Mouse (Mus musculus) right cerebral cortex, postnatal 10 days (tissue): ENCODE measurements around the gene Slc19a2.
"Not testable (repeated sequence)": the region's sequence is repeated elsewhere in the genome, so short reads cannot be mapped to it uniquely, and the experiment has no call there.

Source experiments
- DNase-seq, 2 experiments: peaks; one replicate each; pipeline ENCODE4 v3.0.0; 2021; ENCODE audit warnings: low spot score in 2 of 2

The Slc19a2 gene

DNA sequence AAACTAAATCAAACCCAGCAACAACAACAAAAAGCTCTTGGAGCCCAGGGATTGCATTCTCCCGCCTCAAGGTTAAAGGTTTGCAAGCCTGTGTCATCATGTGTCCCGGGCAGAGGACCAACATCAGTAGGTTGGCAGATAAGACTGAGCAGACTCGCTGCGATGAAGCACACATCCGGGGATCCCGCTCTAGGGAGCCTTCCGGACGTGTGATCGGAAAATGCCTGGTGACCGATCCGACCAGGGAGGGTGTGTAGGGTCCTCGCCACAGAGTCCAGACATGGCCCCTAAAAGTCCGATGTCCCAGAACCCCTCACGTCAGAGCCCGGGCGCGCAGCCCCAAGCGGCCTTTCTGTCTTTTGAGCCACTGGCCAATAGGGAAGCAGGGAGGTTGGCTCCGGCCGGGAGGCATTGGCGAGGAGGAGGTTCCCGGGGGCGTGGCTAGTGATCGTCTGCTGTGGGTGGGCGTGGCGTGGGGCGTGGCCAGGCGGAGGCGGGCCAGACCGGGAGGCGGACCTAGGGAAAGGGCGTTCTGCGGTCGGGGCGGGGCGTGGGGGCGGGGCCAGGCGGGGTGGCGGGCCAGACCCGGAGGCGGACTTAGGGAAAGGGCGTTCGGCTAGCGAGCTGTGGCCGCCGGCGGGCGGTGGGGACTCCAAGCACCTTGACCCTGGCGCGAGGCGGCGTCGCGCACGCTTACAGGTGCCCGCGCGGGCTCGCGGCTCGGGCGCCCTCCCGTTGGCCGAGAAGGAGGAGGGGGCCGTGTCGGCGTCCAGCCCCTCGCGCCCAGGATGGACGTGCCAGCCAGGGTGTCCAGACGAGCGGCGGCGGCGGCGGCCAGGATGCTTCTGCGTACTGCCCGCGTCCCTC is at the start of gene Slc19a2:
Slc19a2 (plus strand) TSS at position 582 of the 867 bp plus-strand sequence.
- peak; percentile 98 to 99 for DNase-seq

DNA sequence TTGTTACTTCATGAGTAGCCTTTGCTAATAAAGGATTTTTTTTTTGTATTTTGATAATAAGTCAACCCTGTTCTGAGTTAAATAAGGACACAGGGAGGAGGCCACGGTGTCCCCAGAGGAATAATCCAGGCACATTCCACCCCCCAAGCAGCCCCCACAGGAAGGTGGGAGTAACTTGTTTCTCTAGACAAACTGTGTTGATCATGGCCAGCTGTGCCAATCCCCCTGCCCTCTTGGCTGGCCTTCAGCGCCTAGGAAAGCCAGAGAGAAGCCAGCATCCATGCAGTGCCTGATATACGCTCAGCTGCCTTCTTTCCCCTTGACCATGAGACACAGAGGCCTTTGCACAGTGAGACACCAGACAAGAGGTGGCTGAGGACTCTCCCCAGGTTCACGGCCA is 49.3 kb upstream of the Slc19a2 start:
- DNase-seq, result no peak

DNA sequence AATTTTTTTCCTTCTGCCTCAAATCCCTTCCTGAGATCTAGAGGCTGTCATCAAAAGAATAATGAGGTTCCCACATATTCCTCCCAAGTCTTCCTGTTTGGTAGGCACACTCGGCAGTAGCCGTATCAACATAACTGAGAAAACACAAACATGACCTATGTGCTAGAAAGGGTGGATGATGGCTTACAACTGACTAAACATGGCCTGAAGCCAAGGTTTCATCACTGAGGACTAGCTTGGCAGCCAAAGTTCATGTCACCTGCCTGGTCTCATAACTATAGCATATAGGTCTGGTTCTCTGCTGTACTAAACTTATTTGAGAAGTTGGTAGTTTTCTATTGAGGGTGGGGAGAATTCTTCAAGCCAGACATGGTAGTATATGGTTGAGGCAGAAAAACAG is 40.4 kb upstream of the Slc19a2 start:
- DNase-seq, result no peak

DNA sequence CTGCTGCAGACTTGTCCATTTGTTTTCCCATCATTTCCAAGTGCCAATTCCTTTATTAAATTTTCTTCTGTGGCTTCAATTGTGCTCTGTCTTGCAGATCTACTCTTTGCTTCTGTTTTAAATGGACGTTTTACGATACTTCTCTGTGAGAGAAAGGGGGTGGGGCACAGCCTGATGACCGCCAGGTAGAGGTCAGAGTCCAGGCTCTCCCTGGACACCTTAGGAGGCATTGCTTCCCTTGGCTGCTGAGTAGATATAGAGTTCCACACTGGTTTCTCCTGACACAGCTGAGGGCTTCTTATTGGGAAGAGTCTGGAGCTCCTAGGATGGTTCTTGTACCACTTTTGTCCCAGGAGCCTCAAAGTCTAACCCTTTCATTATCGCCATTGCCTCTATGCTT is 37.9 kb upstream of the Slc19a2 start:
- DNase-seq, result no peak

DNA sequence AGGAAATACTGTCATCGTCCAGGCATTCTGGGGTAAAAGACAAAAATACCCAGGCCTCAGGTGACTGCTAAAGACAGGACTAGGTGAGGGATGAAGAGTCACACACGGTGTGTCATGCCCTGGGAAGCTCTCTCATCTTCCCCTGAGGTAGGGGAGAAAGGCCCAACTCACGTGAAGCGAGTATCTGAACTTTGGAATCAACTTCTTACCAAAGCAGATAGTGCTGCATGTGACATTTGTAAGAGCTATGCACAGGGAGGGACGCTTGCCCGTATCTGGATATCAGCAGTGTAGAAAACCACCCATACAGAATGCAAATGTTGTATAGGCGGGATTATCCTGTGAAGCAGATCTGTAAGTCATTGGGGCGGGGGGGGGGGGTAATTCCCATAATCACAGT is 36.2 kb upstream of the Slc19a2 start:
- no peak for DNase-seq

DNA sequence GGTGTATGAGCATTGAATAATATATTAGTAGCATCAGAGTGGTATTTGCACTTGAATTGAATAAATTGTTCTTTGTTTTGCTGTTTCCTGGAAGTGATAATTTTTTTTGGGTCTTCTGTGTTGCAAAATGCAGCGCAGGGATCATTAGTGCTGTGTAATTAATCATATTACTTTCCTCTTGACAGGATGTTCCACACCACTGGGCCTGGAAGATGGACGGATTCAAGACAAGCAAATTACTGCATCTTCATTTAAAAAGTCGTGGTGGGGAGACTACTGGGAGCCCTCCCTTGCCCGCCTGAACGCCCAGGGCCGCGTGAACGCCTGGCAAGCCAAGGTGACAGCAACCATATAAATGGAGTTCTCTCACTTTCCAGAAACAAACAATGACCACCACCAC is 34.7 kb upstream of the Slc19a2 start:
- DNase-seq, result no peak

DNA sequence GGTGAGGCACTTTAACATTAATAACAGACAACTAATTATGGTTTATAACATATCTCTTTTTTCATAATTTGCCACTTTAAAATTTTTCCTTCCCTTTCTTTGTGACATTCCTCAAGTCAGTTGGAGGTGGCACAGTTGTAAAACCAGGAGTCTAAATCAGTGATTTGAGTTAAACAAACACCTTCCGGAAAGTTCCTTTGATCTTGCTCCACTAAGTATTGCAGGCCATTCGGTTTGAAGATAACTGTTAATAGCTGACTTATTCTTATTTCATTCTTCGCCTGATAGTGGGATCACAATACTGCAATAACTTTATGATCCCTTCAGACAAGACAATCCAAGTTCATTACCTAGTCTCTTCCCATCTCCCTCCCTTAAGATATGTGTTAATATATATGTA is 33.7 kb upstream of the Slc19a2 start:
- DNase-seq, result no peak

DNA sequence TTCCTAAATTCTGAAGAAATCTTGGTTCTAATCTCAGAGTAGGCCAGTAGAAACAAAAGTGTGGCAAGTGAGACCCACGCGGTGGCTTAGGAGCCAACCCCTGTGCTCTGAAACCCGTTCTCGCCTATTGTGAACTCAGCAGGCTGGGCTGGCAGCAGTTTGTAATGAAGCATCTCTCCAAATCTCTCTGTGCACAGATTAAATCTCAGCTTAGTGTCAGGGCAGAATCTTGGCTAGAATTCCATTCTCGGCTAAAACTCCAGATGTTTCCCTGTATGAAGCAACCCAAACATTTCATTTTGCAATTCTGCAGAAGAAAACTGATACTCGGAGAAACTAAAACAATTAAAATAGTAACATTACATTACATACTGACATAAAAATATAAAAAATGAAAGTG is 33.3 kb upstream of the Slc19a2 start:
- DNase-seq, result no peak

DNA sequence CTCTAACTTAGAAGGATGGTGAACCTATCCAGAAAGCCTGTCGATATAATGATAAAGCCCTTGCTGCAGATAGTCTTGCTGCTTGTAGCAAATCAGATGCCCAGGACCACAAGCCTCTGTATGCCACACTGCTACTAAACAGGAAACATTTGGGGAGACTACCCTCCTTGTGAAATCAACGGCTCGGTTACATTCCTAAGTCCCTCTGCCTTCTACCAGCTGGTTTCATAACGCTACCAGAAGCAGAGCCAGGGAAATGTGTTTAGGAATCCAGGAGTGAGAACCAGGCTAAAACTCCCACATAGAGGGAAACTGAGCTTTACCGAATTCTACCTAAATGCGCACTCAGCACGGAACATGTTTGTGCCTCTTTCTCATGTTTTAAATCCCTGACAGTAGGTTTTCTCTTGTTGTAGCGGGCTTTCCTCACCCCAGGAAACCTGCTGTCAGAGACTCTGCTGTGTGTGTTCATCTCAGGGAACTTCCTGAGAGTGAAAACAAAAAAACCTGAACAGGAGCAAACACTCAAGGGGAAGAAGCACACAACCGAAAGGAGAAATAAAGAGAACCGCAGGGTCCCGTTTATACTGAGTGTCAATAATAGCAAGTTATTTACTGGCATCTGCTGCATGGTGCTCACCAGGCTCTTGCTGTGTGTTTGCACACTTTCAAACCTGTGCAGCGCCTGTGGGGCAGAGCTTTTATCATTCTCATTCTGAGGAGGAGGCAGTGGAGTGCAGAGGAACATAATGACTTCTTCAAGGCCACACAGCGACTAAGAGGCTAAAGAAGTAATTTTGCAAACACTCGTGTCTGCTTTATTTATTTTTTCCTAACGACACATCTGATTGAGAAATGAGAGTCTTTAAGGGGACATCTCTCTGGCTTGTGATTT is 30.8 kb upstream of the Slc19a2 start:
- DNase-seq, result no peak

DNA sequence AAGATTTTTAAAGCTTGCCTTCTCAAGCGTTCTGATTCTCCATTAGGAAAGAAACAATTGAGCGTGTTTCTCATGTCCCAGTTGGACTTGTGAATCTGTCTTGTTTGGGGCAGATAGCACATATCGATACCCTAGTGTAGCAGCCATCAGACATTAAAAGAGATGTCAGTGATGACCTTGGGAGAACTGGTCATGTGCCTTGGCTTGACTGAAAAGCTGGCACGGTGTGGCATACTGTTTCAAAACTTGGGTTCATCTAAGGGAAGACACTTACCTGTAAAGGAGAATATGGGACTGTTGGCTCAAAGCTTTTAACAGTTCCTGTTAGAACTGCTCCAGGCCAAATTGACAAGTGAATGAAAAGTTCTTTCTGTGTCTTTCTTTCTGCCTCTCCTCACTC is 28.6 kb upstream of the Slc19a2 start:
- no peak for DNase-seq

DNA sequence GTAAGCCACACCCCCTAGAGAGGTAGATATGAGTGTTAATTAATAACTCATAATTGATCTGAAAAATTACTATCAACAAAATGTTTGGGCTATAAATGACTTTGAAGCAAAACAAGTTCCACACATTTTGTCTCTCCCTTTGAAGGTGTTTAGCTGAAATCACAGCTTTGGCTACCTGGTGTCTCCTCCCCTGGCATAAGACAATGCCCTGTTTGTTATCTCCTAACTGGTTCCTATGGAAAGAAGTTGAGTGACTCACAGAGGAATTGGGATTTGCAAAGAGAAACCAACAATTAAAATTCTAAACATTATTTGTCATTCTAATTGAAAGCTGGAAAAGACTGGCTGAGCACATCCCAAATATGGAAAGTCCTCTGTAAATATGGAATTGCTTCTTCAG is 25.8 kb upstream of the Slc19a2 start:
- no peak for DNase-seq

DNA sequence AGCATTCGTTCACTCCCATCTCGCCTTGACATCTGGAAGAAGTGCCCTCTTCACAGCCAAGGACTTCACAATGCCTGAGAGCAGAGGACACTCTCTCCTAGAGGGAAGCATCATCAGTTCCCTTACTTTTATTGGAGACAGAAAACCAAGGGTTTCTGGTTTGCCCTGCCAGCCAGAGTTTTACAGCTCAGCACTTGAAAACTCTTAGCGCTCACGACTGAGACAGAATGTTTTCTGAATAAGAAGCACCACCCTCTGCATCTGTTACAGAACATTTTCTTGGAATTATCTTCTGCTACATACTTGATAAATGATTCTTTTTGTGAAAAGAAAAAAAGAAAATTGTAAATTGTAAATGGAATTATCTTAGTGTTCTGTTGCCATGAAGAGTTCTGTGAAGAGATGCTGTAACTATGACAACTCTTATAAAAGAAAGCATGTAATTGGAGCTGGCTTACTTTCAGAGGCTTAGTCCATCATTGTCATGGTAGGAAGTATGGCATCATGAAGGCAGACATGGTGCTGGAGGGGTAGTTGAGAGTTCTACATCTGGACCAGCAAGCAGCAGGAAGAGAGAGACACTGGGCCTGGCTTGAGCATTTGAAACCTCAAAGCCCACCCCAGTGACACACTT is 16.8 kb upstream of the Slc19a2 start:
- DNase-seq, result not testable (repeated sequence)

DNA sequence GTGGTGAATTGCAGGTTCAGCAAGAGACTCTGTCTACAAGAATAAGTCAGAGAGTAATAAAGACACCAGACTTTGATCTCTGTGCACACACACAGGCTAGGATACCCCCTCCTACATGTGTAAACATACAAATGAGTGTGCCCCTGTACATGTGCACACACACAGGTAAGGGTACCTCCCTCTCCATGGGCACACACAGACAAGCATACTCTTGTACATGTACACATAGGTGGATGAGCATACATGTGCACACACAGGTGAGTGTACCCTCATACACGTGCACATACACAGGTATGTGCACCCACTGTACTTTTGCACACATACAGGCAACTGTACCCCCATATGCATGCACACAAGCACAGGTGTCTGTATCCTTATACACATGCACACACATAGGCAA is 15.4 kb upstream of the Slc19a2 start:
- DNase-seq, result no peak

DNA sequence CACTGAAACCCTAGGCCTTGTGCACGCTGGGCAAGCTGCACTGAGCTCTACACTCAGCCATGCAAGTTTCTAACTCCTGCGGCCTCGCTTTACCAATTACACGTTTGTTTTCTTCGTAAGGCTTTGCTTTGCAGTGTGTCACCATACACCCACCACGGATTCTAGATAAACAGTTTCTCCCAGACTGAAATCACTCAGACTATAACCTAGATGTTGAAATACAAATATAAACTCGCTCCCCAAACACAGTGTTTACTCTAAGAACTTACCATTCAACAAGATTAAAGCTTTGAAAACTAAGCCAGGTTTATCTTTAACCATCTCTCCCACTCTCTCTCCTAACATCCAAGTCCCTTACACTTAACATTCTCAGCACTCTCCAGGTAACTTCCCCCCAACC is 13.8 kb upstream of the Slc19a2 start:
- no peak for DNase-seq

DNA sequence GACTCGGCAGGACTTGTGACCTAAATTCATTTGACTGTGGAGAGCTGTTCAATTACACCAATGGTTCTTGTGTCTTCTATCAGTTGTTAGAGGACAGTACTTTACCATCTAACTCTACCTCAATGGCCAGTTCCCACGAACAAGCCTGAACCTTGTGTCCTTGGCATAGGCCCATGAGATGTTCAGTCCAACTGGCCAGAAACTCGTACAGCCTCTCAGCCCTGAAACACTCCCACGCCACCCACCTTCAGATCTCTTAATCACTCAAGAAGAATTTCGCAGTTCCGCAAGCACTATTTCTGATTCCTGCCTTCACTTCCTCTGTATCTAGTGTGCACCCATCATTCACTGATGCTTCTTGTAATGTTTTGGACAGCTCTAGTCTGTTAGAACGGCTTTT is 12.8 kb upstream of the Slc19a2 start:
- no peak for DNase-seq

DNA sequence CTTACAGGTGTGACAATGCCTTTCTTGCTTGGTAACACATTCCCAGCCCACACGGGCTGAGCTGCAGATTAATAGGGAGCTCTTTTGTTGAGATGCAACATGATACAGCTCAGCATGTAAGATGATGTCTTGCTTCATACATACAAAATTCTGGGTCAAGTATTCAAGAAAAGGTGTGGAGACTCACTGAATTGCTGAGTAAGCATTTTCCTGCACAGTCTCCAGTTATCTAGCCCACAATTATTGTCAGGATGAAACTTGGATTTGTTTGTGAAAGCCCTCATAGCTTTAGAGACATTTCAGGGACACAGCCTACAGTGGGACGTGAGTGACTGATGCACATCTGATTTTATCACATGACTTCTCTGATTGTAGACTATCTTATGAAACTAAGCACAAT is 7.4 kb upstream of the Slc19a2 start:
- DNase-seq, result no peak

DNA sequence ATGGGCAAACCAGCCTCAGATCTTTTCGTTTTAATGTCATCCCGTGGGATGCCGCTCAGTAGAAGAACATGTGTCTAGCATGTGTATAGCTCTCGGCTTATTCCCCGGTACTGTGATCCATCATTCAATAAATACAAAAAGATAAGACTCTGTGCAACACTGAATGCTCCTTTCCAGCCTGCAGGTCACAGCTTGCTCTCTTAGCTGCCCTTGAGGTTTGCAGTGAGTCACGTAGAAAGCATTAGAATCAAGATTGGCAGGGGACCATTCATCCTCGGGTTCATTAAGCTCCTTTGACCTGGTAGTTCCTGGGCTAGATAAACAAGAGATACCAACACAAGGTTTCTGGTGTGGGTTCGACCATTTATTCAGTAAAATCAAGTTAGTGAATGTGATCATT is 6.0 kb upstream of the Slc19a2 start:
- no peak for DNase-seq

DNA sequence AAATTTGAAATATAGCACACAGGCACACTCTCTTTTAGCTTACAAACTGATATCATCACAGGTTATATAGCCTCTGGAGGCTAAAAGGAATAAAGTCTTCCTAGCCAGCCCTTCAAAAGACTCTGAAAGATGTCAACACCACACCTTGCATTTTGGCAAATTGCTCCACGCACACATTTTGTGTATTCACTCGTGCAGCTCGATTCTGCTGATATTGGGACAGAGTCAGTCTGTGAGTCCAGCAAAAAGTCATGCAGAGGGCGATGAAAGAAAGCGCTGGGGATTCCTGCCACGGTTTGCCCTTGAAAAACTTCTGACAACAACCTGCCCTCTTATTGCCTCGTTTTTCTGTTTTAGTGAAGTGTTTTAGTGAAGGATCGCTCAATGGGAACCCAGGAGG is 1.4 kb upstream of the Slc19a2 start:
- DNase-seq, result no peak

DNA sequence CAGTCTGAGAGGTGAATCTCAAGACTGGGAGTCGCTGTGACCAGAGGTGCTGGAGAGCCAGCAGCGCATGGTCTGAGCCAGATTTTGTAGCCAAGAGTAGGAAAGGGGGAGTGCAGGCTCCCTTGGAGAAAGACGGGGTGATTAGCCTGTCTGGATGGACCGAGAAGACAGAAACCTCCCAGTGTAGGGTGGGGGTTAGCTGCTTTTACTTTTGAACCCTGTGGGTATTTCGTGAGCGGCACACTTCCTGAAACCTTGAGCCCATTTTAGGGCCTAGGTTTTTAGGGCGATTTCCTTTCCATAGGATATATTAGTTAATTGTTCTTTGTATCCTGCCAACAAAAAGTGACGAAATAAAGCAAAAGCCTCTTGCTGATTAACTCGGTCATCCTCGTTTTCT is 875 bp upstream of the Slc19a2 start:
- DNase-seq, result no peak

DNA sequence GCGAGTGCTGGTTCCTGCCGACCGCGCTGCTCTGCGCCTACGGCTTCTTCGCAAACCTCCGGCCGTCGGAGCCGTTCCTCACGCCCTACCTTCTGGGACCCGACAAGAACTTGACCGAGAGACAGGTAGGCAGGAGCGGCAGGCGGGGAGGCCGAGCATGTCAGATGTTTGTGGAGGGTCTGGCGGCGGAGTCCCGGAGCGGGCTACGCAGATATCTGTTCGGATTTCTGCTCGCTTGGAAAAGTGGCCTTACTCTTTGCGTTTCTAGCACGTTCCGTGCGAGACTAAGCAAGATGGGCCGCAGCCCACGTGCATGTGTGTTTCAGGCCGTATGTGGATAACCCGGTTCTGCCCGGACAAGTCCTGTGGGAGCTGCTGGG is 476 bp downstream of the Slc19a2 start:
- DNase-seq, result peak in 1 of 2 experiments; percentile 63

DNA sequence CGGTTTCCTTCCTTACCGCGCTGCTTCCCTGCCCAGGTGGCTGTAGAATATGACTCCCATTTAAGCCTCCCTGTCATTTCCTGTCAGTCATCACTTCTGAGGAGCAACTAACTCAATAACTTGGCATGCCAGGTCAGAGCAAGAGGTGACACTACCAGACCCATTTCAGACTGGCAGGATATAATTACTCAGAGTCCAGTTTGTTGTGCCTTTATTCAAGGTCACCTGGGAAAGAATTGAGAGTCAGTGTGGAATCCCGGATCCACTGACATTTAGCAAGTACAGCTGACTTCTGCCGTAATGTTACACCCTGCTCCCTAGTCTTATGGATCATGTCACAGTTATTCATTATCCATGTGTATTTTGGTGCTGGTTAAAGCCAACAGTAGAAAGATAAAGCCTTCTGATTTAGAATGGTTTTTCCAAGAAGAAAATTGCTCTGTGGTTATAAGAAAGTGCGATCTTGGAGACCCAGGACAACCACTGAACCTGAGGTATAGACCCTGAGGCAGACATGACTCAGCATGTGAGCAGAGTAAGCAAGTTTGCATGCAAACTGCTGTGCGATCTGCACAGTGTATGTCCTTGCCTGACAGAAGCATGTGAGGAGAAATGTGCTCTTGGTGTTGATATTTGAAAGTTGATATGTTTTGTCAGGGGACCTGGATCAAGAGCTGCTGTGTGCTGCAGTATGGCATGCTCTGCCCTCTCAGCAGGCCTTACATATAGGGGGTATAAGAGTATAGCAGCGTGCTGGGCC is 1.7 kb downstream of the Slc19a2 start:
- DNase-seq, result no peak

DNA sequence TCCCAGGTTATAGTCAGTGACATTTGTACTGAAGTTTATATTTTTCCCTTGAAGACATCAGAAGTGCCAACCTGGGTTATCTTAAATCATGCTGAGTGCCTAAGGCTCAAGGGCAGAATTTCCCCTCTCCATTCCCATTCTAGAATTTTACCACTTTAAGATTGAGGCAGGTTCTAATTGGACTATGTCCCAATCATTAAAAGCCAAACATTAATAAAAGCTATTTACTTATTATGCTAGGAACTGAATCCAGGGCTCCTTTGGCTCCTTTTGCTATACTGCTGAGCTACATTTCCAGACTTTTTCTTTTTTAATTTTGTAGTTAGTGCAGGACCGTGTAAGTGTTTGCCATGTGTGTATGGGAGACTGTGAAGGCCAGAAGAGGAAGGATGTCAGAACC is 2.6 kb downstream of the Slc19a2 start:
- no peak for DNase-seq
